Mouse (Mus musculus) intestine, postnatal 0 days (tissue): ENCODE data around the gene Acsl3. TPM values are rescaled to one million over a fixed set of nuclear protein-coding genes. Genes with fewer than 3 reads are reported as not detected.

Experiments
- ATAC-seq: fragments of 200-750 bp; cut with Nextera tagmentation; 2 replicates; pipeline ENCODE4 v1.8.0; 2017; ENCODE audit warnings: mild to moderate bottlenecking, moderate TSS enrichment, moderate library complexity
- H3K27ac ChIP-seq: fragments of 300-500 bp; sonication (generic); 2 replicates; pipeline ENCODE4 v1.5.1; 2014; ENCODE audit warnings: mild to moderate bottlenecking, low read depth, low read length, moderate library complexity
- H3K27me3 ChIP-seq: fragments of 300-500 bp; sonication (generic); replicated peaks from 2 replicates; pipeline ENCODE4 v1.6.1; 2014; ENCODE audit warnings: low read length, mixed read lengths; ENCODE audit not compliant: control insufficient read depth, insufficient read depth
- H3K36me3 ChIP-seq: fragments of 300-500 bp; sonication (generic); 2 replicates; pipeline ENCODE4 v1.6.1; 2014; ENCODE audit warnings: mild to moderate bottlenecking, moderate library complexity; ENCODE audit not compliant: control insufficient read depth, insufficient read depth
- H3K4me1 ChIP-seq: fragments of 300-500 bp; sonication (generic); replicated peaks from 2 replicates; pipeline ENCODE4 v1.6.1; 2014; ENCODE audit warnings: antibody characterized with exemption, low read length, mixed read lengths; ENCODE audit not compliant: control insufficient read depth, insufficient read depth
- H3K4me2 ChIP-seq: fragments of 300-500 bp; sonication (generic); replicated peaks from 2 replicates; pipeline ENCODE4 v1.6.1; 2014; ENCODE audit warnings: low read depth, mild to moderate bottlenecking, moderate library complexity
- H3K4me3 ChIP-seq: fragments of 300-500 bp; sonication (generic); 2 replicates; pipeline ENCODE4 v1.5.1; 2014; ENCODE audit warnings: low read depth, low read length
- H3K9ac ChIP-seq: fragments of 300-500 bp; sonication (generic); 2 replicates; pipeline ENCODE4 v1.6.1; 2014; ENCODE audit warnings: mild to moderate bottlenecking, low read depth, low read length
- H3K9me3 ChIP-seq: fragments of 300-500 bp; sonication (generic); 2 replicates; pipeline ENCODE4 v1.6.1; 2016; ENCODE audit warnings: mixed run types; ENCODE audit not compliant: control insufficient read depth
- CTCF ChIP-seq: sonication (generic); IDR thresholded peaks from 2 replicates; pipeline ENCODE4 v1.5.1; 2016; ENCODE audit warnings: low read depth, mild to moderate bottlenecking, control low read depth, antibody characterized with exemption, moderate library complexity
- WGBS: fragments of 180-500 bp; shearing (Covaris S2); extraction: QIAGEN DNeasy Blood & Tissue Kit; methylation state at CpG from one replicate; pipeline ENCODE4 v1.1.7; 2014; 5-methylcytosine and 5-hydroxymethylcytosine counted together
- polyA plus RNA-seq: library from polyadenylated mRNA; unstranded; fragments of >200 nt; fragmentation: Nextera tagmentation; extraction: Ambion mirVana; gene quantifications from 2 replicates; pipeline ENCODE4 v1.2.1, GENCODE M21; 2015

The Acsl3 gene
- polyA plus RNA-seq, 1 experiment from 2014 or later: 75.2 TPM

- 79% methylated on average over 3 of the region's 3 CpGs for WGBS
- no peak overlapping the region for H3K9ac ChIP-seq
- H3K4me1 ChIP-seq: no peaks in the 10 kb centered on the region
- H3K9me3 ChIP-seq: no peaks in the 10 kb centered on the region
- H3K27me3 ChIP-seq: no peaks in the 10 kb centered on the region
- TF ChIP-seq CTCF: no peak
- ATAC-seq: no peak
- no peak overlapping the region for H3K4me2 ChIP-seq
- H3K27ac ChIP-seq: no peak overlapping the region
- H3K4me3 ChIP-seq: no peak overlapping the region
- peaks cover 12% of the 10 kb centered on the region; the same call in 1 of the 2 replicates for H3K36me3 ChIP-seq
Measured at GRCm38 (mm10) chr1:78682291-78682690, 24.7 kb downstream of the Acsl3 start.

GRCm38 (mm10) chr1:78684128-78684527 is 26.5 kb downstream of the Acsl3 start:
- Histone ChIP-seq H3K9me3 (no peaks in the 10 kb centered on the region), H3K27me3 (no peaks in the 10 kb centered on the region), H3K27ac (no peak overlapping the region), H3K9ac (no peak overlapping the region), H3K4me2 (no peak overlapping the region), H3K4me1 (no peaks in the 10 kb centered on the region), H3K4me3 (no peak overlapping the region), H3K36me3 (peaks cover 19% of the 10 kb centered on the region)
- ATAC-seq: no peak
- WGBS: 88% methylated on average over 8 of the region's 8 CpGs
- no peak for TF ChIP-seq CTCF

DNA sequence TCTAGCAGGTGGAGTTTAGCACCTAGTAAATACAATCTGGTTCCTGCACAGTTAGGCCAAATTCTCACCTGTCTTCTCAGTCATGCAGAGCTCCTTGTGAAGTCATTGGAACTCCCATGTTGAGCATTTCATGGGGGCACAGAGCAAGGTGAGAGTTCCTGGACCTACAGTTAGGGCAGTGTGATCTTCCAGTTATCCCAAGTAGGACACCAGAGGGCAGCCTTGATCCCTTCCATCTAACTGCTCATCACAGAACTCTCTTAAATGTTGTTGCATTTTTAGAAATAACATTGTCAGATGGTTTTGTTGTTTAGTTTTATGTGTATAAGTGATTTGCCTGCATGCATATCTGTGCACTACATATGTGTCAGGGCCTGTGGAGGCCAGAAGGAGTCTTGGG is 29.2 kb downstream of the Acsl3 start:
- no peak overlapping the region for H3K27ac ChIP-seq
- H3K4me1 ChIP-seq: no peaks in the 10 kb centered on the region
- peak; percentile 70 for TF ChIP-seq CTCF
- ATAC-seq: no peak
- H3K36me3 ChIP-seq: peaks cover 37% of the 10 kb centered on the region
- H3K27me3 ChIP-seq: no peaks in the 10 kb centered on the region
- H3K4me3 ChIP-seq: no peak overlapping the region
- no peak overlapping the region for H3K9ac ChIP-seq
- H3K4me2 ChIP-seq: no peak overlapping the region
- H3K9me3 ChIP-seq: no peaks in the 10 kb centered on the region

DNA sequence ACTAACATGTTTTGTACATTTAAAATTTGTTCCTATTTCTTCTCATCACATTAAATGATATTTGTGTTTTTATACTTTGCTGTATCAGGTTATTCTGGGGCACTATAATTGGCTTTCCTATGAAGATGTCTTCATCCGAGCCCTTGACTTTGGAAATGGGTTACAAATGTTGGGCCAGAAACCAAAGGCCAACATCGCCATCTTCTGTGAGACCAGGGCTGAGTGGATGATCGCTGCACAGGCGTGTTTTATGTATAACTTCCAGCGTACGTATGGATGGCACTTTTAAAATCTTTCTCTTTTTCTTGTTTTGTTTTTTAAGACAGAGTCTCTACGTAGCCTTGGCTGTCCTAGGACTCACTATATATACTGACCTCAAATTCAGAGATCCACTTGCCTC is 30.5 kb downstream of the Acsl3 start:
- Histone ChIP-seq H3K4me3 (no peak overlapping the region), H3K36me3 (peaks cover 46% of the 10 kb centered on the region), H3K4me2 (no peak overlapping the region), H3K4me1 (no peaks in the 10 kb centered on the region), H3K27me3 (no peaks in the 10 kb centered on the region), H3K9me3 (no peaks in the 10 kb centered on the region), H3K9ac (no peak overlapping the region), H3K27ac (no peak overlapping the region)
- TF ChIP-seq CTCF: peak; percentile 49; the same call in 1 of the 2 replicates
- WGBS: 91% methylated on average over 7 of the region's 7 CpGs
- ATAC-seq: no peak

DNA sequence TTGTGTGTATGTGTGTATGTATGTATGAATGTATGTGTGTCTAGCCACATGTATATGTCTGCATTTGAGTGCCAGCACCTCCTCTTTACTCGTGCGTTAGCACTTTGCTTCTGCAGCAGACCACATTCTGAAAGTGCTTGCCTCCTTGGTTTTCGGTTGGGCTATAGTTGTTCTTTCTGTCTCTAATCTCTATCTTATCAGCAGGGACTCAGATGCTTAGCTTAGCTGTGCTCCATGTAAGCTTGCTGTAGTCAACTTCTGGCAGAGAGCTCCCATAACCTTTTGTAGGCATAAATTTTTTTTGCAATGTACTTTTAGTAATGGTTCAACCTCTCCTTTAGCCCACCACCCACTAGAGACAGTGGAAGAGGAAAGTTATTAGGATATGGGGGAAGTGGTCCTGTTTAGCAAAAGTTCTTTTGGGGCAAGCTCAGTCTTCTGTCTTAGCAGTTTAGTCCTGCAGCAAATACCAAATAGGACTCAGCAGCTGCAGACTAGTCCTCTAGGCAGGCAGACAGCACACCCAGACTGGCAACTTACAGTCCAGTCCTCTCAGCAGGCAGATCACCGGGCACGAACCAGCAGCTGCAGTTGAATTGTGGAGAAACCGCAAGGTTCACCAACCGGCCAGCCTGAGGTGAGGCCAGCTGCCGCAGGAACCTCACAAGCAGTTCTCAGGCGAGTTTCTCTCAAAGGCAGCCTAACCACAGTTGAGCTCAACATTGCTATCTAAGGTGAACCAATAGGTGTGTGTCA is 37.1 kb downstream of the Acsl3 start:
- ATAC-seq: no peak

DNA sequence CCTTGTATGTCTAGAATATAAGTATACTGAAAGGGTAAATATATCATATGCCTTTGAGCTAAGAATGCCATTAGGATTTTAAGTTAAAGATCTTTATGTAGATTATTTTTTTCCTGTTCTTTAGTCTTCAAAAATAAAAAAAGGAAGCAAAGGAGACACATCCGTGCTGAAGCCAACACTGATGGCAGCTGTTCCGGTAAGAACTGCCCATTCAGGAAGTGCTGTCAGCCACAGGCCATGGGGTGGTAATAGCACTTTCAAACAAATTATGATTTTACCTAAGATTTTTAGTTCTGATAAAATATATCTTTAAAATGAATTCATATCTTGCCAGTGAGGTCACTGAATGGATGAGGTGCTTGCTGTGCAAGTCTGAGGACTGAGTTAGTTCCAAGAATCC is 38.7 kb downstream of the Acsl3 start:
- H3K9me3 ChIP-seq: no peaks in the 10 kb centered on the region
- H3K36me3 ChIP-seq: peaks cover 76% of the 10 kb centered on the region
- WGBS: 71% methylated on average over 2 of the region's 2 CpGs
- H3K4me1 ChIP-seq: no peaks in the 10 kb centered on the region
- no peaks in the 10 kb centered on the region for H3K27me3 ChIP-seq
- no peak for ATAC-seq
- no peak overlapping the region for H3K9ac ChIP-seq
- no peak overlapping the region for H3K4me3 ChIP-seq
- TF ChIP-seq CTCF: no peak
- no peak overlapping the region for H3K4me2 ChIP-seq
- H3K27ac ChIP-seq: no peak overlapping the region

More for the DNA sequence above, 37.1 kb downstream of the Acsl3 start:
- Histone ChIP-seq H3K36me3 (peaks cover 82% of the 10 kb centered on the region), H3K9ac (no peak overlapping the region), H3K27me3 (no peaks in the 10 kb centered on the region), H3K4me2 (no peak overlapping the region), H3K4me1 (no peaks in the 10 kb centered on the region), H3K4me3 (no peak overlapping the region), H3K27ac (no peak overlapping the region), H3K9me3 (no peaks in the 10 kb centered on the region)
- WGBS: 88% methylated on average over 9 of the region's 9 CpGs
- no peak for TF ChIP-seq CTCF
